Mouse (Mus musculus) kidney, adult 11 months (tissue): Measurements from ENCODE around the gene Vars.
"Not testable (repeated sequence)": the region's sequence is repeated elsewhere in the genome, so short reads cannot be mapped to it uniquely, and the experiment has no call there.

ENCODE experiments used
- DNase-seq: peaks from one replicate; pipeline ENCODE4 v3.0.0; 2022

The Vars gene

DNA sequence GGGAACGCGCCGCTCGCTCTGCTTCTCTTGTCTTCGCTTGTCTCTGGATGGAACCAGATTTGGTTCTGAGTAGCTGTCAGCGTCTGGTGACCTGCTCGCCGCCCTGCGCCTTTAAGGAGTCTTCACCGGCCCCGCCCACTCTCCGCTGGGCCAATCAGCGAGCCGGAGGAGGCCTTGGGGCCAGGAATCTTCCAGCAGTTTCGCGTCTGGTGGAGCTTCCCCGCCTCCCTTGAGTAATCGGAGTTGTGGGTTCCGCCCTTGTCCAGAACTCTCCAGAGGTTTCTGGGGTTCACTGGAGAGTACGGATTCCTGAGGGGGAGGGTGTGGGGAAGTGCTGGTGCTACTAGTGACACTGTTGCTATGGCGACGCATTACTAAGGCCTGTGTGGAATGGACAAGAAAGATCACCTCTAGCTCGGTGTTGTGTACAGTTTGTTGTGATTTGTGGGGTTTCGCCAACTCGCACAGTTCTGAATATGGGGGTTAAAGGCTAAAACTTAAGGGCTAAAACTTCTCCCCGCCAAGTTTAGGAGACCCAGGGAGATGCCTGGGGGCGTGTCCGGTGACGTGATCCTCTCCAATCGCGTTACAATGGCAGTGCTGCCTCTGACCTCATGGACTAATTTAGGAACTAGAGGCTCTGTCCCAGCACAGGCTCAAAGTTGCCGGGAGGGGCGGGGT is 28.6 kb upstream of the Vars start, which contains the start of the genes Hspa1a and Hspa1l:
TSS of gene Hspa1a (minus strand) at position 88 of the 681 bp plus-strand sequence.
TSS of gene Hspa1l (plus strand) at position 635 of the 681 bp plus-strand sequence.
- peak; percentile 96 for DNase-seq

DNA sequence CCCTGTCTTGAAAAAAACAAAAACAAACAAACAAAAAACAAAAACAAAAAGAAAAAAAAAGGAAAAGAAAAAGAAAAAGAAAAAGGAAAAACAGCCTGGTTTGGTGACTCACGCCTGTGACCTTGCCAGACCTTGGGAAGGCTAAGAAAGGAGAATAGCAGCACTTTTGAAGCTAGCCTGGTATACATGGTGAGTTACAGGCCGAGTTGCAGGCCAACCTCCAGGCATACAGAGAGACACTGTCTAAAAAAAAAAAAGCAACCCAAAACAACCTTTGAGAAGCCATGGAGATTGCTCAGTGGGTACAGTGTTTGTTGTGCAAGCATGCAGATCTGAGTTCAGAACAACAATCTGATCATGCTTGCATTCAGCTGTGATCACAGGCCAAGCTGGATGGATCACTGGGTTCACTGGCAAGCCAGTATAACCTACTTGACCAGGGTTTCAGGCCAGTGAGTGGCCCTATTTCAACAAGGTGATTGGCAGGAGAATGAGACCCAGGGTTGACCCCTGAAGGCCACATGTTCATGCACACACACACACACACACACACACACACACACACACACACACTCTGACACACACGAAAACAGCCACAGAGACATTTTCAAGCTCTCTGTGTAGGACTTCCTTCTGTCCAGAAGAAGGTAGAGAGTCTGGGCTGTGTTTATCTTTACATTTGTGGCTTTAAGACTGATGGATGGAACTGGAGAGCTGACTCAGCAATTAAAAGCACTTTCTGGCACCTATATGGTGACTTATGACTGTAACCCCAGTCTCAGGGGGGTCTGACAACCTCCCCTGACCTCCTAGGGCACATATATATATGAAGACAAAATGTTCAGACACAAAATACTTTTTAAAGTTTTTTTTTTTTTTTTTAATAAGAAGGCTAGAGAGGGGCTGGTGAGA is 24.9 kb upstream of the Vars start:
- peak; percentile 41 for DNase-seq

DNA sequence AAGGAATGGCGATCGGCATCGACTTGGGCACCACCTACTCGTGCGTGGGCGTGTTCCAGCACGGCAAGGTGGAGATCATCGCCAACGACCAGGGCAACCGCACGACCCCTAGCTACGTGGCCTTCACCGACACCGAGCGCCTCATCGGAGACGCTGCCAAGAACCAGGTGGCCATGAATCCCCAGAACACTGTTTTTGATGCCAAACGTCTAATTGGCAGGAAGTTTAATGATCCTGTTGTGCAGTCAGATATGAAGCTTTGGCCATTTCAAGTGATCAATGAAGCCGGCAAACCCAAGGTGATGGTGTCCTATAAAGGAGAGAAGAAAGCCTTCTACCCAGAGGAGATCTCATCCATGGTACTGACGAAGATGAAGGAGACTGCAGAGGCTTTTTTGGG is 23.8 kb upstream of the Vars start:
- DNase-seq = peak; percentile 3

DNA sequence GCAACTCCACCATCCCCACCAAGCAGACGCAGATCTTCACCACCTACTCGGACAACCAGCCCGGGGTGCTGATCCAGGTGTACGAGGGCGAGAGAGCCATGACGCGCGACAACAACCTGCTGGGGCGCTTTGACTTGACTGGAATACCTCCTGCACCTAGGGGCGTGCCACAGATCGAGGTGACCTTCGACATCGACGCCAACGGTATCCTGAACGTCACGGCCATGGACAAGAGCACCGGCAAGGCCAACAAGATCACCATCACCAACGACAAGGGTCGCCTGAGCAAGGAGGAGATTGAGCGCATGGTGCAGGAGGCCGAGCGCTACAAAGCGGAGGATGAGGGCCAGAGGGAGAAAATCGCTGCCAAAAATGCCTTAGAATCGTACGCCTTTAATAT is 22.5 kb upstream of the Vars start:
- peak; percentile 14 for DNase-seq

DNA sequence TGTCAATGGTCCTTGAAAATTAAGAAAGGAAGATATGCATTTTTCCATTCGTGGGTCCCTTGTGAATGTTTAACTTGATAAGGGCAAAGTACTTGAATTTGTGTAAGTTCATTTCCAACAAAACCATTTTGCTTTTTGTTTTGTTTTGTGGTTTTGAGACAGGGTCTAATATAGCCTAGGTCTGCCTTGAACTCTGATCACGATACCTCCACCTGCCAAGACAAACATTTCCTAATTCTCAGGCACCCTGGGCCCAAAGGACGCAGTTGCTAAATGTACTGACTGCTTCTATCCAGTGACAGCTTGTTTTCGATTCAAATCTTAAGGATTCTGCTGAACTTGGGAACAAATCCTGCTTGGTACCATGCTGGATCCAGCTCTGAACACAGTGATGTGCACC is 21.2 kb upstream of the Vars start:
- no peak for DNase-seq

DNA sequence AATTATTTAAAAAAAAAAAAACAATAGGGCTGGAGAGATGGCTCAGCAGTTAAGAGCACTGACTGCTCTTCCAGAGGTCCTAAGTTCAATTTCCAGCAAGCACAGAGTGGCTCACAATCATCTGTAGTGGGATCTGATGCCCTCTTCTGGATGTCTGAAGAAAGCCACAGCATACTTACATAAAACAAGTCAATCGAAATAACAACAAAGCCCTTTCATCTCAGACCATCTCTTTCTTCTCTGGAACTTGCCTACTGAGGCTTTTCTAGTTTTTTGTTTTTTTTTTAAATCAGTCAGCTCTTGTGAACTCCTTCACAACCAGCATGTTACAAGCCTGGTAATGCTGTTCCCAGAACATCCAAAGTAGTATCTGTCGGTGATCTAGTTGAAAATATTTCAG is 20.1 kb upstream of the Vars start:
- DNase-seq = peak; percentile 69

DNA sequence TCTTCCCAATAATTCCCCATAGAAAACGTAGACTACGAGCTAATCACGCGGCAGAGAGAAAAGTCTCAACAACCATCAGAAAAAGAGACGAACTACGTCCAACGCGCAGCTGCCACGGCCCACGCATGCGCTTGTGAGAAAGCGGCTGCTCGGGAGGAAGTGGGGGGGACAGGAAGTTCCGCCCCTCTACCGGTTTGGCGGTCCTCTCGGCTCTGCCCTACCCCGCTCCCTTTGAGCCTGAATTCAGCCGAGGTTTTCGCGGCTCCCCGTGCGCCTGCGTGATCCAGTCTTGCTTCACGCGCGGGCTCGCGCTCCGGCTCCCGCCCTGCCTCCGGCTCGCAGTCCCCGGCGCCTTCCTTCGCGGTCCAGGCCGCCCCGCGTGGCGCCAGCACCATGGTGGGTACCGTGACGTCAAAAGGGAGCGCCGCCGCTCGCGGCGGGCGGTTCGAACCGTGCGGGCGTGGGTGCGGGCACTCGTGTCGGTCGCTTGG is 19.1 kb upstream of the Vars start, which contains the start of gene Lsm2:
TSS of gene Lsm2 (plus strand) at position 173 of the 491 bp plus-strand sequence.
- peak; percentile 91 for DNase-seq

DNA sequence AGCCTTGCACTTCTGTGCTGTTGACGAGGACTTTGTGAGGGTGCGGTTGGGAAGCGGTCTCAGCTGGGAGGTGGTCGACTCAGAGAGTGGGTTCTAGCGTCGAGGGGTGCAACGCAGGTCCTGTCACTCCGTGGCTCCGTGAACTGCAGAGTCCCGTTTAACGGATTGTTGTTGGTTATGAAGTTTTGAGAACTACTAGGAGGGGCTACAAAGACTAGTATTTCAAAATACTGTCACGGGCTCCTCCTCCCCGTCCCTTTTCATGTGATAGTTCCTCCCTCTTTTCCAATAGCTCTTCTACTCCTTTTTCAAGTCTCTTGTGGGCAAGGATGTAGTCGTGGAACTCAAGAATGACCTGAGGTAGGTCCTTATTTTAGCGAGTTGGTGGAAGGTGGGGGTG is 18.5 kb upstream of the Vars start:
- no peak for DNase-seq

- peak; percentile 2 for DNase-seq
Observed at GRCm38 (mm10) chr17:34984218-34984617, 16.6 kb upstream of the Vars start.

GRCm38 (mm10) chr17:34994751-34995150 is 6.0 kb upstream of the Vars start:
- DNase-seq = no peak

DNA sequence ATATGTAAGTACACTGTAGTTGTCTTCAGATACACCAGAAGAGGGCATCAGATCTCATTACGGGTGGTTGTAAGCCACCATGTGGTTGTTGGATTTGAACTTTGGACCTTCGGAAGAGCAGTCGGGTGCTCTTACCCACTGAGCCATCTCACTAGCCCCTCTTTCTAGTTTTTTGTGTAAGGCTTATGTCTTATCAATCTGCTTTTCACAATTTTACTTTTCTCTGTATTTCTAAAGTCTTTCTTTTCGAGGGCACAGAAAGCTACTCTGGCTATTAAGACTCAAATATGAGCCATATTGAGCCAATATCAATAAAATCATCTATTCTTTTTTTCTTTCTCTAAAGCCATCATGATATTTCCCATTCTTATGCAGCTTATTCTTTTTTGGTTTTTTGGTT is 5.6 kb upstream of the Vars start:
- not testable (repeated sequence) for DNase-seq

DNA sequence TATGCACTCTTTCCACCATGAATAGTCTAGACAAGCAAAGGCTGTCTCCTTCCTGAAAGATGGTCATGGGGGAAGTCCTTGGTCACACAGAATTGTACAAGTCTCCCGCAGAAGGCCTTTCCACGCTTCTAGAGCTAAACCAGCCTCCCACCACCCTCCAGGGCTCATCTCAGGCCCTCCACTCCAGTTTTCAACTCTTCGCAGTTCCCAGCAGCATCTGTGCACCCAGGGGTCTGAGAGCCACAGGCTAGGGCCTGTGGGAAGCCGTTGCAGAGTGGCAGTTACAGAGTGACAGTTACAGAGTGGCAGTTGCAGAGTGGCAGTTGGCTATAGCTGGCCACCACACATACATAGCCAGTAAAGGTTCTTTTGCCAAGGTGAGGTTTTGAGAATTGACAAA is 4.9 kb upstream of the Vars start:
- not testable (repeated sequence) for DNase-seq

DNA sequence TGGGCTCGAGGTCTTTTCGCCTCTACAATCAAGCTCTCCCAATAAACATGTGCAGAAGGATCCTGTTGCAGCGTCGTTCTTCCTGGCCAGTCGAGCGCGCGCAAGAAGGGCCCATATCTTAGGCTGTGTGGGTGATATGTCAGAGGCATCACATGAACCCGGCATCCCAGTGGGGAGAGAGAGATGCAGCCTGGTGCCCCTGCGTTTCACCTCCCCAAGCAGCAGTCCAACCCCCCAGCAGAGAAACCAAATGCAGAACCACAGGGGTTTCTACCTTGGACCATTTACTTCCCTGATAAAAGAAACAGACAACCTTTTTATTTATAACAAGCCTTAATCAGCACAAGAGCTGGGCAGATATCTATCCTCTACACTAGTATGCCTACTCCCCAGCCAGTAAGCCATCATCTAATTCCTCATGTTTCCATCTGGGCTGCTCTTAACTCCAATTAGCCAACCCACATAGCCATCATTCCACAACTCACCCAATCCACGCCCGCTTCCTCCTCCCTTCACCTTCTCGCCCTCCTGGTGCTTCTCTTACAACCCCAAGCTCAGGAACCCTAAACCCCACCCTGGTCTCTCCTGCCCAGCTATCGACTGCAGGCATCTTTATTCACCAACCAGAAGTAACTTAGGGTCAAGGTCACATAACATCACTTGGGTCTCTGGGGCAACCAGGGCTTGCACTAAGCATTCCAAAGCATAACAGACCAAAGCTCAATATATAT is 4.2 kb upstream of the Vars start:
- DNase-seq = no peak

DNA sequence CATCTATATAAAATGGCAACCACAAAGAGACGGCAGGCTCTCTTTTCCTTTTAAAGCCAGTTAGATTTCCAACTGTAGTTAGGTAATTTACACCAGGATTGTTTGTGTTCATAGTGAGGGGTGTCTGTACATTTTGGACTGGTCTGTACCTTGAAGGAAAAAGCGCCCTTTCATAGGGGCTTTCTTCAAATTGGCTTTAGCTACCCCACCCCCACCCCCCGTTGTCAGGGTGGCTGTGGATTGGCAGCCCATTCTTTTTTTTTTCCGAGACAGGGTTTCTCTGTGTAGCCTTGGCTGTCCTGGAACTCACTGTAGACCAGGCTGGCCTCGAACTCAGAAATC is 3.7 kb upstream of the Vars start:
- no peak for DNase-seq

- no peak for DNase-seq
Observed at GRCm38 (mm10) chr17:34998526-34999430, 2.0 kb upstream of the Vars start.

DNA sequence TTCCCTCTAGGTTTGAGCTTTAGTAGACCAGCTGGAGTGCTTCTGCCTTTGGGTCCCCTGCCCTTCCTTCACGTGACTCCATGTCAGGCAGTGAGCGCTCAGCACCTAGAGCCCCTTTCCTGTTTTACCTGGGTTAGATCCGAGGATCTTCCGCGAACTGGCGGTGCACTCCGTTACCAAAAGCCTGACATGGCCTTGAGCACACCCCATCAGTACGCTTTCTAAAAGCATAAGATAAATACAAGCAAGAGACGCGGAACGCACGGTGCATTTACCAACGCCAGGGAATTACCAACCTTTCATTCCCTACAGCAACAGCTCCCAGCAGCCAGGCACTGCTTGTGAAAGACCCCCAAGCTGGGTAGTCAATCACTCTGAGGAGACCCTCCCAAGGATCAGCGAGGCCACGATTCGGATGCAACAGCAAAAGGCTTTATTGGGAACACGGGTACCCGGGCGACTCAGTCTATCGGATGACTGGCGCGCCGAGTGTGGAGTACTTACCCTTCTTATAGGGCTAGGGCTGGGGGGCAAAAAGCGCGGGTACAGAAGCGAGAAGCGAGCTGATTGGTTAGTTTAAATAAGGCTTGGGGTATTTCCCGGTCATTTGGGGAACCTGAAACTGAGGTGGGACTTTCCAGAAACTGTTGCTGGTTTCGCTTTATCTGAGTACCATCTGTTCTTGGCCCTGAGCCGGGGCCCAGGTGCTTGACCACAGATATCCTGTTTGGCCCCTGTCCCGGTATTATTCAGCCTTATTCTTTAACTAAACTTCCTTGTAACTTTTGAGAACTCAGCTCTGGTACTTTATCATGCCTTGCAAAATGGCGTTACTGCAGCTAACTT is 693 bp upstream of the Vars start:
- not testable (repeated sequence) for DNase-seq

GRCm38 (mm10) chr17:35001452-35002152 is 815 bp downstream of the Vars start:
- DNase-seq = no peak

GRCm38 (mm10) chr17:35002153-35002865 is 1.5 kb downstream of the Vars start:
- DNase-seq = no peak

- no peak for DNase-seq
Observed at GRCm38 (mm10) chr17:35003022-35003838, 2.4 kb downstream of the Vars start.
